Comparison of ENCODE assay signal across 8 mouse cellular contexts in genomic region chr1:160212703-160213669, GRCm38 (mm10). TPM values are rescaled to one million over a fixed set of nuclear protein-coding genes. Genes with fewer than 3 reads are reported as not detected.
DNase-seq lines count a peak whose midpoint lies in the region; ATAC-seq and TF ChIP-seq lines count a peak whose summit lies in the region.

Cacybp (minus strand) TSS chr1:160212875.

- peak; percentile 99 to 100 for DNase-seq in gastrocnemius, adult 8-10 months (ENCODE audit: low spot score in 2 of 2)
- peak; percentile 95 for DNase-seq in hindlimb bud, embryonic 11.5 days (ENCODE audit: extremely low spot score, low read depth, low spot score)
- DNase-seq in left cerebral cortex, adult 8-10 months (ENCODE audit: low spot score in 2 of 2) = peak; percentile 99
- DNase-seq in right cerebral cortex, postnatal 10 days (ENCODE audit: low spot score in 2 of 2) = peak; percentile 99 to 100
- peak; percentile 100 for DNase-seq in urinary bladder, postnatal 25 days (ENCODE audit: low spot score)

- peak within 1 kb of the TSS; percentile 64 for H3K4me3 ChIP-seq in cortical plate, adult 2 months (ENCODE audit: insufficient read depth, low read length)
- peak within 1 kb of the TSS; percentile 96 for H3K4me3 ChIP-seq in megakaryocyte, embryonic 14.5 days (replicated peaks)

- peak; percentile 94 for TF ChIP-seq POLR2A in cortical plate, adult 2 months (IDR thresholded peaks at IDR 0.05; ENCODE audit: extremely low read depth, insufficient read depth, low read length)

- peak within 1 kb of the TSS; percentile 96 for H3K27ac ChIP-seq in cortical plate, adult 2 months (ENCODE audit: insufficient read depth, low read length)

- H3K27me3 ChIP-seq in megakaryocyte, embryonic 14.5 days (replicated peaks) = no peaks in the 10 kb centered on the region

- peaks cover 8% of the 10 kb centered on the region for H3K36me3 ChIP-seq in megakaryocyte, embryonic 14.5 days (replicated peaks; ENCODE audit: low read length)

- H3K4me1 ChIP-seq in cortical plate, adult 2 months (ENCODE audit: control insufficient read depth, insufficient read depth, low read length) = peaks cover 2% of the 10 kb centered on the region; the same call in 1 of the 2 replicates
- H3K4me1 ChIP-seq in megakaryocyte, embryonic 14.5 days = peaks cover 37% of the 10 kb centered on the region

- peak; percentile 66 for TF ChIP-seq CTCF in cortical plate, adult 2 months (IDR thresholded peaks at IDR 0.05; ENCODE audit: extremely low read depth, insufficient read depth, low read length)

- no peaks in the 10 kb centered on the region for H3K9me3 ChIP-seq in megakaryocyte, embryonic 14.5 days

- ATAC-seq in activated CD4-positive, CD25-positive, alpha-beta regulatory T cell, adult 4 months = peak; percentile 91

RNA-seq across cellular contexts. Expression of gene Cacybp, which starts in this region (rescaled TPM):
- 100 to 1,000 TPM; 114 to 115 TPM for polyA plus RNA-seq in activated CD4-positive, CD25-positive, alpha-beta regulatory T cell, adult 4 months (2017; shearing (Covaris generic))
- polyA plus RNA-seq in cortical plate, adult 2 months (2012; rRNA removed) = 47.1 and 47.6 TPM in 2 replicates
- total RNA-seq in gastrocnemius, adult 8-10 months (2022) = 10 to 100 TPM; 52.4 to 67.6 (median 60.6) TPM
- total RNA-seq in left cerebral cortex, adult 8-10 months (2022) = 10 to 100 TPM; 80.7 to 91.3 (median 83.0) TPM
- polyA plus RNA-seq in megakaryocyte, embryonic 14.5 days (2012; ENCODE audit: insufficient read depth, low replicate concordance) = 75.5 and 79.1 TPM in 2 replicates

Comparison
In these comparisons a context has a peak if more than half of its experiments do, and no peak if none do; other contexts are left out.
1. Peak in every context shown above with its lines: DNase-seq, ATAC-seq, H3K4me3 ChIP-seq and H3K27ac ChIP-seq.